Mouse (Mus musculus) MEL (cell line): Measurements from ENCODE around the gene Esf1. TPM values are rescaled to one million over a fixed set of nuclear protein-coding genes. Genes with fewer than 3 reads are reported as not detected.

Experiments
- DNase-seq: peaks from one replicate; pipeline ENCODE4 v3.0.0; 2011; ENCODE audit warnings: low read depth, low spot score
- H3K27ac ChIP-seq: 2 replicates; pipeline ENCODE4 v1.5.1; 2012; ENCODE audit warnings: low read depth, mild to moderate bottlenecking, control low read depth, low read length, moderate library complexity; ENCODE audit not compliant: control insufficient read depth
- H3K27me3 ChIP-seq, 2 experiments: fragments of 150-350 bp in 1 of 2; sonication (generic) in 1 of 2; 2 replicates each; pipeline ENCODE4 v1.6.1; 2012; ENCODE audit warnings: low read length in 2 of 2, mild to moderate bottlenecking in 2 of 2, improper control_type of control experiment in 1 of 2, moderate library complexity in 1 of 2; ENCODE audit not compliant: insufficient read depth in 2 of 2, control insufficient read depth in 1 of 2
- H3K36me3 ChIP-seq, 2 experiments: 2 replicates each; pipeline ENCODE4 v1.6.1; 2012 to 2014; ENCODE audit warnings: low read length in 2 of 2, improper control_type of control experiment in 1 of 2, inconsistent platforms in 1 of 2, mild to moderate bottlenecking in 1 of 2; ENCODE audit not compliant: insufficient read depth in 2 of 2, control insufficient read depth in 1 of 2
- H3K4me1 ChIP-seq, 2 experiments: fragments of 150-350 bp in 1 of 2; sonication (generic) in 1 of 2; 2 replicates each; pipeline ENCODE4 v1.6.1; 2012; ENCODE audit warnings: low read length in 2 of 2, improper control_type of control experiment in 1 of 2, mild to moderate bottlenecking in 1 of 2; ENCODE audit not compliant: insufficient read depth in 2 of 2, control insufficient read depth in 1 of 2
- H3K4me3 ChIP-seq, 2 experiments: fragments of 150-350 bp in 1 of 2; sonication (generic) in 1 of 2; 2 replicates each; pipeline ENCODE4 v1.5.1; 2012; ENCODE audit warnings: low read depth in 2 of 2, low read length in 2 of 2, mild to moderate bottlenecking in 2 of 2, moderate library complexity in 2 of 2, control low read depth in 1 of 2, improper control_type of control experiment in 1 of 2; ENCODE audit not compliant: control insufficient read depth in 1 of 2, insufficient read depth in 1 of 2
- H3K79me2 ChIP-seq: 2 replicates; pipeline ENCODE4 v1.6.1; 2012; ENCODE audit warnings: mild to moderate bottlenecking, low read length, moderate library complexity; ENCODE audit not compliant: control insufficient read depth, poor library complexity, insufficient read depth
- H3K9ac ChIP-seq: 2 replicates; pipeline ENCODE4 v1.6.1; 2012; ENCODE audit warnings: low read depth, mild to moderate bottlenecking, control low read depth, low read length, moderate library complexity; ENCODE audit not compliant: control insufficient read depth, poor library complexity, severe bottlenecking
- H3K9me3 ChIP-seq: fragments of 150-350 bp; sonication (generic); replicated peaks from 2 replicates; pipeline ENCODE4 v1.6.1; 2012; ENCODE audit warnings: mild to moderate bottlenecking, low read length, improper control_type of control experiment, moderate library complexity; ENCODE audit not compliant: insufficient read depth
- CHD2 ChIP-seq: IDR thresholded peaks from 2 replicates; pipeline ENCODE4 v1.6.1; 2011; ENCODE audit warnings: low read length, improper control_type of control experiment
- E2F4 ChIP-seq: IDR thresholded peaks from 2 replicates; pipeline ENCODE4 v1.6.1; 2011; ENCODE audit warnings: low read depth, low read length, improper control_type of control experiment, borderline replicate concordance
- EP300 ChIP-seq, 2 experiments: IDR thresholded peaks; 2 replicates each; pipeline ENCODE4 v1.6.1; 2011; ENCODE audit warnings: improper control_type of control experiment in 2 of 2, low read length in 2 of 2, low read depth in 1 of 2, mild to moderate bottlenecking in 1 of 2
- ETS1 ChIP-seq: IDR thresholded peaks from 2 replicates; pipeline ENCODE4 v1.6.1; 2012; ENCODE audit warnings: low read depth, mild to moderate bottlenecking, inconsistent platforms, low read length, improper control_type of control experiment, moderate library complexity
- GABPA ChIP-seq: IDR thresholded peaks from 2 replicates; pipeline ENCODE4 v1.6.1; 2012; ENCODE audit warnings: low read depth, mild to moderate bottlenecking, inconsistent platforms, low read length, improper control_type of control experiment, moderate library complexity
- GATA1 ChIP-seq: IDR thresholded peaks from 2 replicates; pipeline ENCODE4 v1.6.1; 2011; ENCODE audit warnings: low read depth, low read length, improper control_type of control experiment
- HCFC1 ChIP-seq: IDR thresholded peaks from 2 replicates; pipeline ENCODE4 v1.6.1; 2012; ENCODE audit warnings: low read depth, mild to moderate bottlenecking, inconsistent platforms, low read length, improper control_type of control experiment, moderate library complexity
- JUND ChIP-seq: IDR thresholded peaks from 2 replicates; pipeline ENCODE4 v1.6.1; 2011; ENCODE audit warnings: low read depth, mild to moderate bottlenecking, improper control_type of control experiment, low read length
- MAFK ChIP-seq: IDR thresholded peaks from 2 replicates; pipeline ENCODE4 v1.6.1; 2011; ENCODE audit warnings: low read depth, mild to moderate bottlenecking, low read length, improper control_type of control experiment, borderline replicate concordance
- MAX ChIP-seq: IDR thresholded peaks from 2 replicates; pipeline ENCODE4 v1.6.1; 2011; ENCODE audit warnings: low read length, improper control_type of control experiment
- MEF2A ChIP-seq: IDR thresholded peaks from 2 replicates; pipeline ENCODE4 v1.6.1; 2014; ENCODE audit warnings: low read depth, mild to moderate bottlenecking, inconsistent platforms, low read length, improper control_type of control experiment; ENCODE audit not compliant: poor library complexity, insufficient replicate concordance, severe bottlenecking; ENCODE audit errors: extremely low read depth
- MYB ChIP-seq: IDR thresholded peaks from 2 replicates; pipeline ENCODE4 v1.6.1; 2011; ENCODE audit warnings: mild to moderate bottlenecking, low read depth, low read length, improper control_type of control experiment
- MYC ChIP-seq: IDR thresholded peaks from 2 replicates; pipeline ENCODE4 v1.6.1; 2011; ENCODE audit warnings: low read depth, mild to moderate bottlenecking, low read length, improper control_type of control experiment, moderate library complexity
- POLR2A ChIP-seq, 2 experiments: IDR thresholded peaks; 2 replicates each; pipeline ENCODE4 v1.6.1; 2011 to 2012; ENCODE audit warnings: low read length in 2 of 2, mild to moderate bottlenecking in 2 of 2, control low read depth in 1 of 2, improper control_type of control experiment in 1 of 2, low read depth in 1 of 2, moderate library complexity in 1 of 2; ENCODE audit not compliant: control insufficient read depth in 1 of 2, insufficient read depth in 1 of 2, poor library complexity in 1 of 2
- POLR2AphosphoS2 ChIP-seq: IDR thresholded peaks from 2 replicates; pipeline ENCODE4 v1.6.1; 2011; ENCODE audit warnings: low read length, improper control_type of control experiment
- POLR2AphosphoS5 ChIP-seq: IDR thresholded peaks from 2 replicates; pipeline ENCODE4 v1.6.1; 2012; ENCODE audit warnings: low read depth, borderline replicate concordance, mild to moderate bottlenecking, inconsistent platforms, low read length, moderate library complexity, mixed read lengths
- RCOR1 ChIP-seq: IDR thresholded peaks from 2 replicates; pipeline ENCODE4 v1.6.1; 2012; ENCODE audit warnings: low read depth, mild to moderate bottlenecking, inconsistent platforms, low read length, improper control_type of control experiment
- SIN3A ChIP-seq: IDR thresholded peaks from 2 replicates; pipeline ENCODE4 v1.6.1; 2012; ENCODE audit warnings: low read length, improper control_type of control experiment, inconsistent platforms
- SMC3 ChIP-seq: IDR thresholded peaks from 2 replicates; pipeline ENCODE4 v1.6.1; 2011; ENCODE audit warnings: low read depth, low read length, improper control_type of control experiment
- TCF12 ChIP-seq: IDR thresholded peaks from 2 replicates; pipeline ENCODE4 v1.6.1; 2014; ENCODE audit warnings: low read depth, mild to moderate bottlenecking, inconsistent platforms, low read length, improper control_type of control experiment, moderate library complexity
- USF1 ChIP-seq: IDR thresholded peaks from 2 replicates; pipeline ENCODE4 v1.6.1; 2014; ENCODE audit warnings: low read depth, mild to moderate bottlenecking, inconsistent platforms, low read length, improper control_type of control experiment, moderate library complexity
- ZKSCAN1 ChIP-seq: IDR thresholded peaks from 2 replicates; pipeline ENCODE4 v1.6.1; 2012; ENCODE audit warnings: low read depth, mild to moderate bottlenecking, inconsistent platforms, low read length, improper control_type of control experiment, moderate library complexity
- ZNF384 ChIP-seq: IDR thresholded peaks from 2 replicates; pipeline ENCODE4 v1.6.1; 2012; ENCODE audit warnings: low read depth, mild to moderate bottlenecking, inconsistent platforms, low read length, improper control_type of control experiment
- polyA plus RNA-seq, 2 experiments: library from polyadenylated mRNA; stranded (reverse) in 1 of 2; unstranded in 1 of 2; fragments of >175 nt in 1 of 2; fragments of >200 nt in 1 of 2; gene quantifications; 2 replicates each; pipeline versions ENCODE4 v1.2.1 to v1.2.4; 2012; ENCODE audit warnings: low replicate concordance in 2 of 2, low read depth in 1 of 2; ENCODE audit not compliant: insufficient read length in 2 of 2, insufficient read depth in 1 of 2, missing spikeins in 1 of 2
- total RNA-seq: library from RNA; depleted of rRNA; stranded (reverse); fragments of 300-350 nt; gene quantifications from 2 replicates; pipeline ENCODE4 v1.2.3, GENCODE M21; 2012

The Esf1 gene
- total and polyA plus RNA-seq, 3 experiments: 25.8 to 31.0 TPM; not detected in 1

- no peak for DNase-seq
- no peaks in the 10 kb centered on the region for H3K27me3 ChIP-seq
- peaks cover 0 to 4% of the 10 kb centered on the region in 2 experiments; a peak in 1 of 4 replicates for H3K4me1 ChIP-seq
- H3K79me2 ChIP-seq: no peaks in the 10 kb centered on the region
- no peak overlapping the region for H3K27ac ChIP-seq
- no peak overlapping the region for H3K9ac ChIP-seq
- no peak for TF ChIP-seq USF1
- no peak for TF ChIP-seq MEF2A
- TF ChIP-seq RCOR1: no peak
- TF ChIP-seq SMC3: no peak
- no peak for TF ChIP-seq MYC
- H3K36me3 ChIP-seq: no peaks in the 10 kb centered on the region
- H3K4me3 ChIP-seq: no peak overlapping the region
- H3K9me3 ChIP-seq: no peaks in the 10 kb centered on the region
Measured at GRCm38 (mm10) chr2:140096034-140096433, 74.3 kb downstream of the Esf1 start.

GRCm38 (mm10) chr2:140093433-140093832 lies 76.9 kb downstream of the Esf1 start:
- Histone ChIP-seq H3K27me3 (no peaks in the 10 kb centered on the region), H3K4me3 (no peak overlapping the region), H3K9ac (no peak overlapping the region), H3K4me1 (peaks cover 0 to 4% of the 10 kb centered on the region in 2 experiments; a peak in 1 of 4 replicates), H3K36me3 (no peaks in the 10 kb centered on the region), H3K9me3 (no peaks in the 10 kb centered on the region), H3K27ac (no peak overlapping the region), H3K79me2 (no peaks in the 10 kb centered on the region)
- no peak for DNase-seq
- TF ChIP-seq GATA1: no peak
- no peak for TF ChIP-seq MAX
- TF ChIP-seq E2F4: no peak
- TF ChIP-seq CHD2: no peak
- no peak for TF ChIP-seq EP300 (IDR thresholded peaks at IDR 0.05; ENCODE audit: low read depth in 1 of 2, low read length in 2 of 2)
- TF ChIP-seq POLR2AphosphoS5: no peak
- no peak for TF ChIP-seq HCFC1

DNA sequence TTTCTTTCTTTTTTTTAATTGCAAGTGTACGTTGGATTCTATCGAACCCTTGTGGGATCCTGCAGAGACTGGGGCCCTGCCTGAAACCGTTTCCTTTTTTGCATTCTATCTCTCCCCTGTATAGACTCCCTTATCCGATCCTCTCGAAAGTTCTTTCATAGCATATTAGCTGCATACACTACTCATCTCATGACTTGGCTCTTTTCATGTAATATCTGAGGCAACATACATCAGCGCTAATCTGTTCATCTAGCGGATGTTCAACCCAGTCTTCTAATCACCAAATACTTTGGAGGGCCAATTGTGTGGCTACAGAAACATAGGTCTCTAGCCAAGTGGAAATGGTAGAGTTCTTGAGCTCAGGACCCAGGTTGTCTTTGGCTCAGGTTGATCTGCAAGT lies 86.1 kb downstream of the Esf1 start:
- DNase-seq: peak; percentile 77
- TF ChIP-seq TCF12: peak; percentile 84
- TF ChIP-seq ZNF384: peak; percentile 51; the same call in 1 of the 2 replicates
- 0 out of 4 replicates have a peak, but pooled peaks of 1 of the 2 experiments have one; percentile 21 for TF ChIP-seq POLR2A (IDR thresholded peaks at IDR 0.05; ENCODE audit: control insufficient read depth in 1 of 2, insufficient read depth in 1 of 2, low read depth in 1 of 2, low read length in 2 of 2, poor library complexity in 1 of 2)
- no peak for TF ChIP-seq SMC3
- TF ChIP-seq POLR2AphosphoS2: peak; percentile 73; the same call in 1 of the 2 replicates
- peak; percentile 59; the same call in 1 of the 2 replicates for TF ChIP-seq RCOR1
- TF ChIP-seq HCFC1: 0 out of 2 replicates have a peak, but pooled peaks have one; percentile 42
- TF ChIP-seq MYB: peak; percentile 52; the same call in 1 of the 2 replicates
- peak; percentile 38; the same call in 1 of the 2 replicates for TF ChIP-seq MAFK
- peak; percentile 84 to 87 for TF ChIP-seq EP300 (IDR thresholded peaks at IDR 0.05; ENCODE audit: low read depth in 1 of 2, low read length in 2 of 2)
- TF ChIP-seq GABPA: peak; percentile 82
- peak; percentile 87 for TF ChIP-seq ETS1
- TF ChIP-seq MEF2A: no peak
- TF ChIP-seq JUND: no peak
- peak; percentile 94 for TF ChIP-seq GATA1
- TF ChIP-seq ZKSCAN1: no peak
- peak; percentile 85 for TF ChIP-seq SIN3A
- no peaks in the 10 kb centered on the region for H3K27me3 ChIP-seq
- no peaks in the 10 kb centered on the region for H3K79me2 ChIP-seq
- no peaks in the 10 kb centered on the region for H3K9me3 ChIP-seq
- H3K9ac ChIP-seq: no peak overlapping the region; the same call in 1 of the 2 replicates
- peak overlapping the region; percentile 98 for H3K27ac ChIP-seq
- H3K36me3 ChIP-seq: peaks cover 0 to 40% of the 10 kb centered on the region in 2 experiments; a peak in 2 of 4 replicates
- H3K4me1 ChIP-seq: peaks cover 29 to 30% of the 10 kb centered on the region in 2 experiments
- no peak overlapping the region for H3K4me3 ChIP-seq
